Comparison of ENCODE assay signal across 8 mouse cellular contexts in genomic region chr11:7423276-7424081, GRCm38 (mm10).
DNase-seq lines count a peak whose midpoint lies in the region; ATAC-seq and TF ChIP-seq lines count a peak whose summit lies in the region.

No protein-coding gene starts in this region.

- H3K79me2 ChIP-seq in C2C12 (ENCODE audit: control insufficient read depth, insufficient read depth): no peaks in the 10 kb centered on the region

- H3K27me3 ChIP-seq in C2C12 (ENCODE audit: control insufficient read depth, insufficient read depth, insufficient read length): no peaks in the 10 kb centered on the region
- no peaks in the 10 kb centered on the region for H3K27me3 ChIP-seq in midbrain, postnatal 0 days (ENCODE audit: insufficient read depth, low read length)

- H3K9ac ChIP-seq in midbrain, postnatal 0 days (replicated peaks; ENCODE audit: low read length, poor library complexity, severe bottlenecking): no peak overlapping the region

- no peak for TF ChIP-seq CTCF in C2C12 (IDR thresholded peaks at IDR 0.05; ENCODE audit: control insufficient read depth, insufficient read depth, insufficient read length)
- no peak for TF ChIP-seq CTCF in midbrain, postnatal 0 days (IDR thresholded peaks at IDR 0.05)

- no peak overlapping the region for H3K27ac ChIP-seq in midbrain, postnatal 0 days (ENCODE audit: low read depth, low read length)

- no peak overlapping the region for H3K4me3 ChIP-seq in C2C12 (ENCODE audit: insufficient read depth, poor library complexity, severe bottlenecking)
- no peak overlapping the region for H3K4me3 ChIP-seq in midbrain, postnatal 0 days (ENCODE audit: low read depth, low read length)

- peak; percentile 87 for DNase-seq in WW6 (ENCODE audit: low read depth, low spot score)
- peak; percentile 27 for DNase-seq in gastrocnemius, postnatal 25 days
- DNase-seq in kidney, adult 11 months: peak; percentile 43
- peak; percentile 24 for DNase-seq in midbrain, postnatal 0 days (ENCODE audit: low spot score)
- DNase-seq in layer of hippocampus, postnatal 10 days (ENCODE audit: low spot score in 2 of 2): no peak
- no peak for DNase-seq in MN1 (ENCODE audit: low spot score)
- DNase-seq in cerebellum, postnatal 25 days: no peak

- H3ac ChIP-seq in C2C12 (ENCODE audit: control insufficient read depth, insufficient read length, low read depth): no peak overlapping the region

- no peaks in the 10 kb centered on the region for H3K79me3 ChIP-seq in C2C12 (ENCODE audit: low read depth)

- WGBS in midbrain, postnatal 0 days: 11% methylated on average over 13 of the region's 13 CpGs

- H3K36me3 ChIP-seq in C2C12 (ENCODE audit: control insufficient read depth, insufficient read depth): no peaks in the 10 kb centered on the region
- no peaks in the 10 kb centered on the region for H3K36me3 ChIP-seq in midbrain, postnatal 0 days (ENCODE audit: insufficient read depth, low read length)

- H3K4me1 ChIP-seq in midbrain, postnatal 0 days (ENCODE audit: insufficient read depth, low read length): no peaks in the 10 kb centered on the region

- H3K9me3 ChIP-seq in midbrain, postnatal 0 days (ENCODE audit: low read length): no peaks in the 10 kb centered on the region

- peak; percentile 62 for ATAC-seq in midbrain, postnatal 0 days (ENCODE audit: low FRiP score)

- H3K4me2 ChIP-seq in midbrain, postnatal 0 days (ENCODE audit: low read depth, low read length, poor library complexity, severe bottlenecking): 0 out of 2 replicates have a peak overlapping the region, but pooled peaks have one; percentile 2

TF ChIP-seq in C2C12, 6 proteins besides CTCF, POLR2A, EP300 and RAD21:
- TF ChIP-seq MYOG (IDR thresholded peaks at IDR 0.05; ENCODE audit: control insufficient read depth, extremely low read depth, insufficient read length): no peak
- peak; percentile 27 for TF ChIP-seq USF1 (IDR thresholded peaks at IDR 0.05; ENCODE audit: low read depth)
- no peak for TF ChIP-seq FOSL1 (IDR thresholded peaks at IDR 0.05; ENCODE audit: insufficient read depth, low read length, poor library complexity, severe bottlenecking)
- TF ChIP-seq MAX (IDR thresholded peaks at IDR 0.05): peak; percentile 14
- TF ChIP-seq MYOD1 (IDR thresholded peaks at IDR 0.05; ENCODE audit: control insufficient read depth, insufficient read length, low read depth): peak; percentile 17
- no peak for TF ChIP-seq CEBPB (IDR thresholded peaks at IDR 0.05; ENCODE audit: low read depth)

Comparison
In these comparisons a context has a peak if more than half of its experiments do, and no peak if none do; other contexts are left out.
1. DNase-seq: peak in WW6 (single experiment), gastrocnemius, postnatal 25 days (single experiment), kidney, adult 11 months (single experiment) and midbrain, postnatal 0 days (single experiment); none in layer of hippocampus, postnatal 10 days (0 of 2), MN1 (single experiment) and cerebellum, postnatal 25 days (0 of 2).